Mouse (Mus musculus): Measurements from ENCODE around the gene Ccser2.

The Ccser2 gene

GRCm38 (mm10) chr14:36937941-36938340 lies 30.6 kb downstream of the Ccser2 start:
- no peak for DNase-seq (ENCODE audit: low read depth)

DNA sequence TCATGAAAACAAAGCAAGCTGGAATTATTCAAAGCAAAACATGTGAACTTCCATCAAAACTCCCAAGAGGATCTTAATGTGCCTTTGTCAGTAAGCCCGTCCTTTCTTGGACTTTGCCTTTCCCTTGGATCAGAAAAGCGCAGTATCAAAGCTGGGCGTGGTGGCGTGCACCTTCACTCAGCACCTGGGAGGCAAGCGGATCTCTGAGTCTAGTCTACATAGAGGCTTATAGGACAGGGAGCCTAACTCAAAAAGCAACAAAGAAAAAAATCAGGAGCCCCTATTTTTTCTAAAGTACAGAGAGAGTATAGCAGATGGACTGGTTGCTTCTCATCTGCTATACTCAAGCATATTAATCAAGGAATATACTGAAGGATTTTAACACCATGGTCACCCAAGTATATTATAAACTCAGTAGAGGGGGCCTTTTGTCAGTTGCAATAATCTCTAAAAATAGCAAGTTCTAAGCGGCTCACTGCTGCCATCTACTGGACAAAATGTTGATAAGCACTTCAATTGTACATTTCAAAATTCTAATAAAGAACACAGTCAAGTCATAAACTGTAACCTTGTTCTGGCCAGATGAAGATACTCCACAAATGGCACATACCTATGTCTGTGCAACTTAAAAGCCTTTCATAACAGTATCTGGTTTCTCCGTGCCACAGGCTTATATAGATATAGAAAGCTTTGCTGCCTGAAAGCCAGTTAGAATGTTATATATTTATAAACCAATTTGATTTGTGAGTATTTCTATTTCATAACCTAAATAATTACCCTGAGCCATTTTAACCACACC lies 31.3 kb downstream of the Ccser2 start:
- DNase-seq (ENCODE audit: low read depth) = peak; percentile 73

DNA sequence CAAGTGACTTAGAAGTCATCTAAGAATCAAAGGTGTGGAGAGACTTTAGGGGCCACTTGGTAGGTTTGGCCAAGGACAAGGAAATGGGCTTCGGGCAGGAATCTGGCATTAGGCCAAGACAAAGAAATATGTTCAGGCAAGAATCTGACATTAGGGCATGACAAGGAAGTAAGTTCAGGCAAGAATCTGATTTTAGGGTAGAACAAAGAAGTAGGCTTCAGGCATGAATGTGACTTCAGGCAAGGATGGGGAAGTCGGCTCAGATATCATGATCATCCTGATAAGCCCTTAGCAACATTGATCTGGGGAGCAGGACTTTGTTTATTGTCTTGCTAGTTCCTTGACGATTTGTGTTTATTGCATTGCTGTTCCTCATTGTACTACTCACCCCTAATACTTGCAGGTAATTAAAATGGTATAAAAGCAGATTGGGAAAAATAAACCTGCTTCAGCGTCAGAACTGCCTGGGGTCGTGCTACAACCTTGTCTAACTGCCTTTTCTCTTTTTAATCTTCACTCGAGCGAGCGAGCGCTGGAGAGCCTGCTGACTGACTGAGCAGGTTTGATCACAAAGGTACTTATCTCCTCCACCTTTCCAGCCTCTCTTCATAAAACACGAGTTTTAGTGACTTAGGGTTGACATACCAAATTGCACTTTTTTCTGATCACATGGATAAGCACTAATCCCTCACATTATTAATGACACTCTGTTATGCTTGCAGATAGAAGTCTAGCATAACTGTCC lies 35.8 kb downstream of the Ccser2 start:
- peak; percentile 62 for DNase-seq (ENCODE audit: low read depth)

GRCm38 (mm10) chr14:36932038-36932437 lies 36.5 kb downstream of the Ccser2 start:
- no peak for DNase-seq (ENCODE audit: low read depth)

DNA sequence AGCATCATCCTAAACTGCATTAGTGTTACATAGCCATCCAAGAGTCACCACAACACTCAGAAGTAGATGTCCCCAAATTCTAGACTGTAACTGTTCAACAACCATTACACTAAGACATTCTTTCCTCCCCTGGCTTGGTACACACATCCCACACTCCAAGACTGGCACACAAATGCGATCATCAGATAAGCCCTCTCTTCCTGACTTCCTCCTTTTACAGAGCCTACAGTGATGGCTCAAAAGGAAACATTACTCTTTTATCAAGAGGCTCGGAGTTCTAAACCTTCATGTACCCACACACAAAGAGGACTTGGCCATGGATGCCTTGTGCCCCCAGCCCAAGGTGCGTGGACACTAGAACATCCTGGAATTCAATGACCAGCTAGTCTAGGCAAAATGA lies 45.2 kb downstream of the Ccser2 start:
- DNase-seq (ENCODE audit: low read depth) = no peak

DNA sequence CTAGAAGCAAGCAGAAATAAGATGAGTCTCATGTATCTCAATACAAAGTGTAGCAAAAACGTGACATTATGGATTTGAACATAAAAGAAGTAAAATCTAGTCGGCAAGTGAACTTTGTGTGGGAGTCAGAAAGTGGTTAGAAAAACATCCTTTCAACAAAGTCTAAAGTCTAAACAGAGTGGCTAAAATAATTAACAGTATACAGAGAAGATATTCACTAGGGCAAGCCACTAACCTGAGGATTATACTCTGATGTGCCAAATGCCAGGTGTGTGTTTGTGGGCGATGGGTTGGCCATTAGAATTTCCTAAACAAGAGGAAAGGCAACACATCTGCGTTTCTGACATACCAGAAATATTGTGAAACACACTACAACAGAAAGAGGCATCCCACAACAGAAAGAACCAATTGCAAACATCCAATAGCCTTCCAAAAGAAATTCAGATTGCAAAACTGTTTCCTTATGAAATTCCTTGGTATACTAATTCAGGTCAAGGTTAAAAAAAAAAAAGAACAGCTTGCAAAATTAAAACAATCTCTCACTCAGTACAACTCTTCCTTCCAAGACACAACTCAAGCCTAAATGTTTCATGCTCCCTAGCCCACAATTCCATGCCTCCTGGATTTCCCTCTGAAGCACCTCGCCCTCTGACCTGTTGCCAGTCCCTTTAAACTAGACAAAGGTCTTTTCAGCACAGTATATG lies 47.1 kb downstream of the Ccser2 start:
- DNase-seq (ENCODE audit: low read depth) = no peak

DNA sequence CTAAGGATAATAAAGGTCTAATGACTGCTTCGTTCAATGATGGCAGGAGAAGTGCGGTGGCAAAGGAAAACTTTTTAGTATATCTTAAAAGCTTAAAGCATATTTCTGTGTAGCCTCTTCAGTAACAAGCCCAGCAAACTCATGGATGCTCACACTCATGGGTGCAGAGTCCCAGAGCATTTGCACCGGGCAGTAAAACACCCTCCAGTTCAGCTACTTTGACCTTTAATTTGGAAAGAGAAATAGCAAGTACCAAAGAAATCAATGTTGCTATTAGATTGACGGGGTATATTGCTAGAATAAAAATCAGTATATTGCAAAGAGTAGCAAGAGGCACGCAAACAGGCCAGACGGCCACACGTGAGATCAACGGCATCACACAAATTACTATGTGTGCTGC lies 48.7 kb downstream of the Ccser2 start:
- no peak for DNase-seq (ENCODE audit: low read depth)

GRCm38 (mm10) chr14:36919146-36919545 lies 49.4 kb downstream of the Ccser2 start:
- no peak for DNase-seq (ENCODE audit: low read depth)

- DNase-seq (ENCODE audit: low read depth) = peak; percentile 57
Measured at GRCm38 (mm10) chr14:36915203-36915602, 53.4 kb downstream of the Ccser2 start.

DNA sequence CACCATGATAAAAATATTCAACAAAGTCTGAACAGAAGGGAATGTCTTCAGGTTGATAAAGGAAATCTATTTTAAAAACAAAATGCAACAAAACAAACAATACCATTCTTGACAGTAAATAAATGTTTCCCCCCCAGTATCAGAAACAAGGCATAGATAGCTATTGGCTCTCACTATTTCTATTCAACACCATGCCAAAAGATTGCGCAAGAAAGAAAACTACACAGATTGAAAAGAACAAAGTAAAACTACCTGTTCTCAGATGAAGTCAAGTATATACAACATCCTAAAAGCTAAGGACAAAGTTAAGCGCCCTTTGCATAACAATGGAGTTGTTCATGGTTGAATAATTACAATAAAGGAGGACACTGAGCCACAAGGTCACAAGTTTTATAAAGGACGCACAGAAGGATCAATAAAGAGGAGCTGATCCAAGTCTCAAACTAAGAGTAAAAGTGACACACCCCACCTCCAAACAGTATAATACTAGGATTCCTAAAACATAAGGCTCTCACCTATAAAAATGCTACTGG lies 54.0 kb downstream of the Ccser2 start:
- no peak for DNase-seq (ENCODE audit: low read depth)

DNA sequence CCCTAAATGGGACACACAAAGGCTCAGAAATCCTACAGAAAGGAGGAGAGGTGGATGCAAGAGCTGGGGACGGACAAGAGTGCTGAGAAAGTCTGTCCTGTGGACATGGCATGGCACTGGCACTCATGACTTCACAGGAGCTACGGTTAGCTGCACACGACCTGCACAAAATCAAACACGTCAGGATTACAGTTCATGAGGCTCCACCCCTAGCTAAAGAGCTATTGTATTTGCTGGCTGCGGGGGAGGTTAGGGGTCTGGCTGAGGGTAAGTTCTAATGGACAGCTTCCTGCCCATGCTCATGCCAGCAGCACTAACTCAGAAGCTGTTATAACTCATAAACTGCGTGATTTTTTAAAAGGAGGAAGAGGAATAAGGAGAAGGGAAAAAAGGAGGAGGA lies 56.8 kb downstream of the Ccser2 start:
- no peak for DNase-seq (ENCODE audit: low read depth)

- DNase-seq (ENCODE audit: low read depth) = no peak
Measured at GRCm38 (mm10) chr14:36905809-36906522, 62.6 kb downstream of the Ccser2 start.

DNA sequence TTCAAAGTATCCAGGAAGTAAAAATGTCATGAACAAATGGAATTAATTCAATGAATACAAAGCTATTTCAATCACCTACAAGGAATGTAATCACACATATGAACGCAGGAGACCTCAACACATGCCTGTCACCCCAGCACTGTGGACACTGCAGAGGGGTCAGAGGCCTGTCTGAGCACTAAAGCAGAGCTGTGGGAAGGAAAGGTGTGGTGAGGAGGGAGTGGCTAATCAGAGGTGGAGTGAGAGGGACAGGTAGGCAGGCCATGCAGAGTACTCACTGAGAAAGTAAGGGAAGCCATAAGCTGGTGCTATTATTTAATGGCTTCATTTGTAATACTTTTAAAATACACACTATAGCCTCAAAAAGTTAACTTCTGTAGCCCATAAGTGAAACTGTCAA lies 64.4 kb downstream of the Ccser2 start:
- no peak for DNase-seq (ENCODE audit: low read depth)

- no peak for DNase-seq (ENCODE audit: low read depth)
Measured at GRCm38 (mm10) chr14:36900883-36901282, 67.7 kb downstream of the Ccser2 start.

DNA sequence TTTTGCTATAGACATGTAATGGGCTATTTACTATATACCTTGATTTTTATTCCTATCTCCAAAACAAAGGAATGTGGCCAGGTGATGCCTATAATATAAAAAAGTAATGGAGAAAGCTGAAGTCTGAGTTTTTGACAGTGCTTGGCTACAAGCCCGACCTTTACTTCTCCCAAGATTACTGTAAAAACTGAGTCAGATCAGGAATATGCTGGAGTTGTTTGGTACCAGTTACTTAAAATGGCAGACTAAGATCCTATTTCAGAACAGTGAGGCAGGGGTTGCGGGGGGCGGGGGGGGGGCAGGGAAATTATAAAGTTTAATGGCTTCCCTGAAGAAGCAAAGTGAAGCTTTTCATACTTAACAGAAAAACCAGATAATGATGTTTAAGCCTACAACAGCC lies 73.9 kb downstream of the Ccser2 start:
- no peak for DNase-seq (ENCODE audit: low read depth)

- DNase-seq (ENCODE audit: low read depth) = peak; percentile 57
Measured at GRCm38 (mm10) chr14:36892762-36893358, 75.7 kb downstream of the Ccser2 start.

GRCm38 (mm10) chr14:36890130-36890529 lies 78.4 kb downstream of the Ccser2 start:
- DNase-seq (ENCODE audit: low read depth) = no peak

DNA sequence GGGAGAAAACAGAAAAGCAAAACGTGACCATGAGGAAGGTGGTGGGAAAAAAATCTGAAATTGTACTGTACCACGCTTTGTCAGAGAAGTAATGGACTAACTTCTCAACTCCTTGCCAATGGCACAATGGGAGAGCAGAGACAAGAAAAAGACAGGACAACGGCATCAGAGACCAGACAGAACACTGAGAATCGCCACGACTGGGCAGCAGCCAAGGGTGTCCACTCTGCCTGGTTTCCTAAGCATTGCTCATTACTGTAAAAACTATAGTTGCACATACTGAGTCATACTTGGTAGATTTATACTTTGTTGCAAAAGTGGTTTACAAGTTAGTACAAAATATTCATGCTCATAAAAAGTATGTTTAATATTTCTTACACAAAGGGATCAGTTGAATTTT lies 82.9 kb downstream of the Ccser2 start:
- no peak for DNase-seq (ENCODE audit: low read depth)

DNA sequence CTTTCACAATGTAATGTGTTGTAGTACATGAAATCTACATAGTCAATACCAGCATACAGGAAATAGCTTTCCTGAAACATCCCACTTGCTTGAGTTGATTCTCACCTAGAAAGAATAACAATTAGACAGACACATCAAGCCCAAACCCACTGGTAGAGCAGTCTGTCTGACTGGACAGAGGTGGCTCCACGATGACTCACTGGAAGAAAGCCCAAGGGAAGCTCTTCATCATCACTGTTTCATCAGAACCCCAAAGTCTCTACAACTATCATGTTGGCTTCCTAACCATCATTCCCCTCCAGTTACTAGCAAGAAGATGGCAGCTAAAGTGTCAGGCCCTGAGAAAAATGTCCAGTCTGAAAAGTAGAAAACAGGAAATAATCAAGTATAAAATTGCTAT lies 83.5 kb downstream of the Ccser2 start:
- peak; percentile 57 for DNase-seq (ENCODE audit: low read depth)

- no peak for DNase-seq (ENCODE audit: low read depth)
Measured at GRCm38 (mm10) chr14:36883576-36883975, 85.0 kb downstream of the Ccser2 start.

DNA sequence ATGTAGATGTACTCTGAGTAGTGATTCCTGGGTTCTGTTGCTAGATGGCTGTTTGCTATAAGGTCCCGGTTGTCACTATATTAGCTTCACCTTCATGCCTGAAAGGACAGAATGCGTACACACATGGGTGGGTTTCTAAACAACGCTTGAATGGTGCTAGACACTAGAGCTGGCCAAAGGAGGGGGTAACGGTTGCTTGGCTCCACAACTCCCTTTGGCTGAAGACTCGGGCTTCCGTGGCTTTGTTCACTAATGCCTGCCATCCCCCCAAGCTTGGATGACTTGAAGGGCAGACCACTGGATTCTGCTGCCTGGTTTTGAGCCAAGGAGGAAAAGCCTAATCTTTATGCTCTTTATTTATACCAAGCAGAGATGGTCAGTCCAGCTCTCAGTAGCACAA lies 98.3 kb downstream of the Ccser2 start:
- DNase-seq (ENCODE audit: low read depth) = no peak
